Mouse (Mus musculus) heart, embryonic 10.5 days (tissue): Measurements from ENCODE around the gene Cpe. TPM values are rescaled to one million over a fixed set of nuclear protein-coding genes. Genes with fewer than 3 reads are reported as not detected.

ENCODE experiments used
- DNase-seq: peaks from one replicate; pipeline ENCODE4 v3.0.0-alpha.2; 2017; ENCODE audit warnings: low spot score
- H3K27ac ChIP-seq: fragments of 300-500 bp; sonication (generic); 2 replicates; pipeline ENCODE4 v1.5.1; 2016; ENCODE audit warnings: mild to moderate bottlenecking
- H3K27me3 ChIP-seq: fragments of 300-500 bp; sonication (generic); 2 replicates; pipeline ENCODE4 v1.6.1; 2016; ENCODE audit warnings: mild to moderate bottlenecking; ENCODE audit not compliant: poor library complexity, insufficient read depth, severe bottlenecking
- H3K36me3 ChIP-seq: fragments of 300-500 bp; sonication (generic); 2 replicates; pipeline ENCODE4 v1.6.1; 2016; ENCODE audit warnings: mild to moderate bottlenecking, moderate library complexity
- H3K4me1 ChIP-seq: fragments of 300-500 bp; sonication (generic); 2 replicates; pipeline ENCODE4 v1.6.1; 2016; ENCODE audit warnings: mild to moderate bottlenecking
- H3K4me3 ChIP-seq: fragments of 300-500 bp; sonication (generic); 2 replicates; pipeline ENCODE4 v1.5.1; 2016; ENCODE audit warnings: mild to moderate bottlenecking, moderate library complexity
- H3K9me3 ChIP-seq: fragments of 300-500 bp; sonication (generic); 2 replicates; pipeline ENCODE4 v1.6.1; 2016; ENCODE audit warnings: mild to moderate bottlenecking, moderate library complexity
- WGBS: fragments of 180-500 bp; shearing (Covaris S2); methylation state at CpG from one replicate; pipeline ENCODE4 v1.1.7; 2016; 5-methylcytosine and 5-hydroxymethylcytosine counted together
- polyA plus RNA-seq: library from polyadenylated mRNA; unstranded; fragments of >200 nt; fragmentation: Nextera tagmentation; extraction: Ambion mirVana; gene quantifications from 2 replicates; pipeline ENCODE4 v1.2.1, GENCODE M21; 2016

The Cpe gene
- polyA plus RNA-seq, 1 experiment from 2014 or later, result 67.0 TPM

DNA sequence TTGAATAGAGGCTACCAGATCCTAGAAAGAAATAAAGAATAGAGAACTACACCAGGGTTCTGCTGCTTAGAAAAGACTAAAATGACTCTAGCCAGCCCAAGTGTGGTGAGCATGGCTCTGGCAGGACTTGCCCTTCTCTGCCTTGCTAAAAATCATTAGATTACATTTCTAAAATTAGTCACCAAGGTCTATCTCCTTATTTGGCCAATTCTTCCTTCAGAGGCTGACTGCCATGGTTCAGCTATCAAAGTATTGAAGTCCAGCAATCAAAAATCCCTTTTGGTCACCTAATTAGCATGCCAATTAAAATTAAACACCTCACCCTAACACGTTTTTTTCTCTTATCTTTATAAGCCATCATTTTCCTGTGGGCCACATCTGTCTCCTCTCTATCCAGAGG is 18.7 kb upstream of the Cpe start:
- 0 out of 2 replicates have a peak overlapping the region, but pooled peaks have one; percentile 22 for H3K27ac ChIP-seq
- no peaks in the 10 kb centered on the region for H3K4me1 ChIP-seq
- H3K9me3 ChIP-seq, result no peaks in the 10 kb centered on the region
- H3K36me3 ChIP-seq, result peaks cover 7% of the 10 kb centered on the region
- H3K27me3 ChIP-seq, result no peaks in the 10 kb centered on the region
- WGBS, result 29% methylated on average over 1 of the region's 1 CpGs
- DNase-seq, result no peak
- no peak overlapping the region for H3K4me3 ChIP-seq

DNA sequence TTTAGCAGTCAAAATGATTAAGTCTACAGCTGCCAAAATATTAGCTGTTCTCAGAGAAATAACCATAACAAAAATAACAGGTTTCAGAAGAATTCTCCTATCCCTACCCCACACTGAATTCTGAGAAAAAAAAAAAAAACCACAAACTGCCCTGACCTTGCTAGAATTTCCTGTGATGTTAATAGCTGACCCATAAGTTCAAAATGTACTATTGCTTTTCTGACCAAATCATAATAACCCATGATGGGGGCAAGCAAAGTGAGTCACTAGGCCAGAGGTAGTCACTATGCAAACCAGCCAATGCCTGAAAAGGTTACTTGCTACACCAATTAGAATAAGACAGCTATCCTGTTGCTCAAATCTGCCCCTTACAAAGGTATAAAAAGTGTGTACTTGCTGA is 14.6 kb upstream of the Cpe start:
- Histone ChIP-seq H3K36me3 (no peaks in the 10 kb centered on the region), H3K4me1 (no peaks in the 10 kb centered on the region), H3K27me3 (no peaks in the 10 kb centered on the region), H3K9me3 (no peaks in the 10 kb centered on the region), H3K4me3 (no peak overlapping the region), H3K27ac (no peak overlapping the region)
- DNase-seq, result no peak

DNA sequence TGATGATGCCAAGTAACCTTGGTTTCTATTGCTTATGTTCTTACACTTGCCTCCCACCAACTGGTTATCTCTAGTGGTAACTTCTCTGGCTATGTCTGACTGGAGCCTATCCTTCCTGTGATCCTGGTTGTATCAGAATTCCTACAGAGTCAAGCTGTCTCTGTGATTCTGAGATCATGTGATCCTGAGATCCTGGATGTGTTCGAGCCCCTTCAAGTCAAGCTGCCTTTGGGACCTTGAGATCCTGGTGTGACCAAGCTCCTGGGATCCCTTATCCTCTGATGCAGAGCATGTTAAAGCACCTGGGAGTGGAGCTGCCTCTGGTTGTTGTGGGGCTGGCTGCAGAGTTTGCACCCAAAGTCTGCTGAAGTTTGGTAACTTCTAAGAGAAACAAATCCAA is 10.3 kb upstream of the Cpe start:
- H3K4me1 ChIP-seq, result no peaks in the 10 kb centered on the region
- no peaks in the 10 kb centered on the region for H3K27me3 ChIP-seq
- DNase-seq, result no peak

DNA sequence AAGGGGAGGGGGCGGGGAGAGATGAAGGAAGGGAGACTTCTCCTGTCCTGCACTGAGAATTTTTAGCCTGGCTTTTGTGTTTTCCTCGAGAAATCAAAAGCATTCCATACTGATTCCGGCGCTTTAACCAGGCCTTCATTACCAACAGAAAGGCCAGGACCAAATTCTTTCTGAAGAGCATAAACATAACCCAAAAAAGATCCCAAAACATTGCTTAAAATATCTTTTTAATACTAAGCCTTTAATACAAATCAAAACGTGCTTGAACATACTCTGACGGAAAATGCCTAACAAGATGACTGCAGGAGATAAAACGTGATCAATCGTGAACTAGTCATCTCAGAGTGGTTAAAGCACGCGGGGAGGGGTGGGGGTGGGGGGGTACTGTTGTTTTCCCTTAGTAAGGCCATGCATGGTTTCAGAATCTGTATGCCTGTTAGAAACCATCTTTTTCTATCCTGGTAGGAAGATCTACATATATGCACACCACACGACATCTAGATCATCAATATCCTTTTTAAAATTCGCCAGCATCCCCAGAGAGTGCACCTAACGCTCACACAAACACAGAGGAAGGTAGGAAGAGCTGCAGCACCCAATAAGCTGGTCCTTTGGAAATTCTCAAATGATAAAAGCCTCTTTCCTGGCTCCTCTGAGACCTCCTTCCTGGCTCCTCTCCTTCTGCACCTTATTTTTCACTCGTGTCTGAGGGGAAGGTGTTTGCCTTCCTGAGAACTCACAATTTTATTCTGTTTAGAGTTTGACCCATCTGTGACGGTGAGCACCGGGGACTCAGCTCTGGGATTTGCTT is 1.1 kb downstream of the Cpe start:
- Histone ChIP-seq H3K27ac (peak overlapping the region; percentile 95), H3K27me3 (peaks cover 12% of the 10 kb centered on the region; the same call in 1 of the 2 replicates), H3K4me1 (peaks cover 15% of the 10 kb centered on the region), H3K9me3 (no peaks in the 10 kb centered on the region), H3K36me3 (no peaks in the 10 kb centered on the region), H3K4me3 (peak overlapping the region; percentile 85)
- no peak for DNase-seq
- 13% methylated on average over 16 of the region's 16 CpGs for WGBS

More for the DNA sequence above, 10.3 kb upstream of the Cpe start:
- H3K27ac ChIP-seq, result no peak overlapping the region
- H3K4me3 ChIP-seq, result no peak overlapping the region
- no peaks in the 10 kb centered on the region for H3K9me3 ChIP-seq
- WGBS, result 74% methylated on average over 1 of the region's 1 CpGs
- H3K36me3 ChIP-seq, result no peaks in the 10 kb centered on the region

DNA sequence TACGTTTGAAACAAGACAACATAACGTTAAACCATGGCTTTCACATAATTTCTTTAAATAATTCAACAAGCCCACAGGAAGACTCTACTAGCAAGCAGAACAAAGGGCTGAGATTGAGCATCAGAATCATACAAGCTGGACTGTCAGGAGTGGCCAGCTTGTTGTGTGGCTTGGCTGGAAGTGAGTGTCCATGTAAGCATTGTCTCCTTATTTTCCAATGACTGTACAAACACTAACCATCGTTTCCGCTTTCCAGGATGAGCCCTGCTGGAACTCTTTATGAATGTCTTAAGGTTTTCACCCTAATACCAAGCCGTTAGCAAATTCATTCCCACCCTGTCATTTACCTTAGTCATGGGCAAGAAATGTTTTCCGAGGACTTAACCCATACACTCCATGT is 2.0 kb downstream of the Cpe start:
- no peak overlapping the region for H3K4me3 ChIP-seq
- no peak for DNase-seq

DNA sequence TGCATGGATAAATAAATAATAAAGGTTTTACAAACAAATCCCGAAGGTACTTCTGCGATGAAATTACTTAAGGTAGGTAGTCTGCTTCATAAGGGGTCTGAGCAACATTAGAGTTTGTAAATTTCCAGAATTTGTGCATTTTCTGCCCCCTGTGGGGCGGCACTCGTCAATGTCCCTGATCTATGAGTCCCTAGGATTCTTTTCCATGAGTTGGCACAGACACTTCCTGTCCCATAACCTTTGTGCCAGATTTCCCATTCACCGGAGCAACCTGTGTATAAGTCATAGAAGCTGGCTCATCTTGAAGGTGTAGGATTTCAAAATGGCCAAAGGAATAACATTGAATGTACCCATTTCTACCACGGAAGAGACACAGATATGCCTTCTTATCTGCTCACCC is 2.5 kb downstream of the Cpe start:
- Histone ChIP-seq H3K36me3 (no peaks in the 10 kb centered on the region), H3K9me3 (no peaks in the 10 kb centered on the region), H3K27ac (no peak overlapping the region), H3K27me3 (peaks cover 12% of the 10 kb centered on the region; the same call in 1 of the 2 replicates), H3K4me1 (peaks cover 15% of the 10 kb centered on the region), H3K4me3 (no peak overlapping the region)
- WGBS, result 82% methylated on average over 6 of the region's 6 CpGs
- DNase-seq, result no peak

More for the DNA sequence above, 2.0 kb downstream of the Cpe start:
- 87% methylated on average over 6 of the region's 6 CpGs for WGBS
- Histone ChIP-seq H3K9me3 (no peaks in the 10 kb centered on the region), H3K36me3 (no peaks in the 10 kb centered on the region), H3K4me1 (peaks cover 15% of the 10 kb centered on the region), H3K27ac (no peak overlapping the region), H3K27me3 (peaks cover 12% of the 10 kb centered on the region; the same call in 1 of the 2 replicates)

DNA sequence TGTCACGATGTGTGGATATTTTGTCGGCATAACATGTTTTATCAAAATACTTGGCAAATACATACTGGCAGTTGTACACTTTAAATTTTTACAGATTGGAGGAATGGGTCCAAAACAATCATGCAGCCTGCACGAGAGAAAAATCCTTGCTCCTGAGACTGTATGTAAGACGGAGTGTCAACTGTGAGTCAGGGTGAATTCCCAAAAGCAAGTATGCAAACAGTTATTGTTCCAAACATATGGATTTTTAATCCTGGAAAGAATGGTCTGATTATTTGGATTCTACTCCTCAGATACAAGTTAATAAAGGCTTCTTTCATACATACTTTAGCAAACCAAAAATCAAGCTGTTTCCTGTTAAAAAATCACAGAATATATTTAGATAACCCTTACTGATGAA is 4.1 kb downstream of the Cpe start:
- no peak for DNase-seq
- Histone ChIP-seq H3K27me3 (0 out of 2 replicates have a peak, but pooled peaks cover 2% of the 10 kb centered on the region), H3K36me3 (no peaks in the 10 kb centered on the region), H3K9me3 (no peaks in the 10 kb centered on the region), H3K27ac (no peak overlapping the region), H3K4me1 (peaks cover 15% of the 10 kb centered on the region), H3K4me3 (no peak overlapping the region)
- 86% methylated on average over 4 of the region's 4 CpGs for WGBS

DNA sequence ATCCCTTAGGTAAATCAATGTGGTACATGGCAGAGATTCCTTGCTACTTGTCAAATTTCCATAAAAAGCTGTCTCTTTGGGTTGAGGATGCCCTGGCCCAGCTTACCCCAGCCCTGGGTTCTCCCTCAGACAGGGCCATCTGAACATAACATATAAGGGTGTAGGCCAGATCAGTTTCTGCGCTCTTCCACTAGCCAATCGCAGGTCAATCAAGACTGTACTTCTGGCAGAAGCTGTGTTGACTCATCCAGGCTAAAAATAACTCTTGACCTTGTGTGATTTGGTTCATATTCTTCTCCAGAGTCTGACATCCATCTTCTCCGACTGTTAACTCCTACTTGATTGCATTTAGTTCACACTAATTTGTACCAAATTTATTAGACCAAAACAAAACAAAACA is 4.7 kb downstream of the Cpe start:
- 36% methylated on average over 3 of the region's 3 CpGs for WGBS
- Histone ChIP-seq H3K4me3 (no peak overlapping the region), H3K36me3 (no peaks in the 10 kb centered on the region), H3K4me1 (peaks cover 15% of the 10 kb centered on the region), H3K9me3 (no peaks in the 10 kb centered on the region), H3K27me3 (no peaks in the 10 kb centered on the region), H3K27ac (peak overlapping the region; percentile 52)
- DNase-seq, result no peak

DNA sequence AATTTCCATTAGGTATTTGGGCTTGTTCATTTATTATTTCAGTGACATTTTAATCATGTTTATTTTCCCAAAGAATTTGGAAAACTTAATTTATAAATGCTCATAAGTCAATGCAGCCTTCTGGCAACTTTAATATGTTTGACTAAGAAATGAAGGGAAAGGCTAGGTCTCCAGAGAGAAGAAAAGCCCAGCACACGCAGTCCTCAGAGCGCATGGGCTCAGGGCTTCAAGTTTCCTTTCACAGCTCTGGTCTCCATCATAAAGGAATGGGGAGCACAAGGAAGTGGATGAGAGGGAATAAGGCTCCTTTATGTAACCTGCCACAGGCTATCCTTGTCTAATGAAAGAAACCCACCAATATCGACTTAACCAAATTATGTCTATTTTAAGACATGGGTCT is 10.4 kb downstream of the Cpe start:
- Histone ChIP-seq H3K4me3 (no peak overlapping the region), H3K4me1 (no peaks in the 10 kb centered on the region), H3K27me3 (no peaks in the 10 kb centered on the region), H3K27ac (no peak overlapping the region), H3K36me3 (no peaks in the 10 kb centered on the region), H3K9me3 (no peaks in the 10 kb centered on the region)
- WGBS, result 93% methylated on average over 3 of the region's 3 CpGs
- DNase-seq, result no peak

DNA sequence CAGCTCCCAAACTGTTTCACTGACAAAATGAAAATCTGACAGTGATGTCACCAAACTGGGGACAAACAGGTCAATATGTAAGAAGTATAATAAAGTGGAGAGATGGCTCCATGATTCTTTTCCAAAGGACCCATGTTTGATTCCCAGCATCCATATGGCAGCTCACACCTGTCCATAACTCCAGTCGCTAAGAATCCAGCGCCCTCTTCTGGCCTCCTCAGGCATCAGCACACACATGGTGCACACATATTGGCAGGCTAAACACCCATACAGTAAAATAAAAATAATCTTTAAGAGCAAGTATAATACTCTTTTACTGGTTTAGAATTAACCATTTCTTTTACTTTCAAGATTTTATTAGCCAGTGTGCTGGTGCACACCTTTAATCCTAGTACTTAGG is 16.5 kb downstream of the Cpe start:
- Histone ChIP-seq H3K27ac (no peak overlapping the region), H3K4me1 (no peaks in the 10 kb centered on the region), H3K27me3 (no peaks in the 10 kb centered on the region), H3K9me3 (no peaks in the 10 kb centered on the region), H3K36me3 (no peaks in the 10 kb centered on the region), H3K4me3 (no peak overlapping the region)
- DNase-seq, result no peak
- 65% methylated on average over 2 of the region's 2 CpGs for WGBS

DNA sequence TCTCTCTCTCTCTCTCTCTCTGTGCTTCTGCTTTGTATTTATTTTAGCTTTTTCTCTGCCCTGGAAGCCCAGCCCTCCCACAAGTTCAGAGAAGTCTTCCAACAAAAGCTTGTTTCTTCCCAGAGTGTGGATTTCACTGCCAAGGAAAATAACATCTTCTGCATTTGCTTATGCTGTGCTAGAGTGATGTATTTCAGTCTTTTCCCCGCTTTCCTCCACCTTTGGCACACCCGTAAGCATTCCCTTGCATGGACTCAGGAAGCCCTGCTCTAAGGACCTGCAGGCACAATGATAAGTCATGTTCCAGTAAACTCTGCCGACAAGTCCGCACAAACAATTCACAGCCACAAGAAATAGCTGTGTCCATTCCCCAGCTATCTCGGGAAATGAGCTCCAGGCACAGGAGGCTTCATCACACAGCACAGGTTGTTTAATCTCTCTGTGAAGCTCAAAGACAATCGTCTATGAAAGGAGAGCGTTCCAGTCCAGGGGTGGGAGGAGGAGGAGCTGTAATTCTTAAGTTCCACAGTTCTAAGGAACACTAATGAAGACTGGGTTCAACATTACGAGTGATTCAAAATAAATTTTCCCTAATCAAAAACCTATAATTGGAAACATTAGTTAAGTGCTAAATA is 17.8 kb downstream of the Cpe start:
- Histone ChIP-seq H3K27me3 (no peaks in the 10 kb centered on the region), H3K27ac (no peak overlapping the region), H3K4me1 (no peaks in the 10 kb centered on the region), H3K4me3 (no peak overlapping the region), H3K36me3 (no peaks in the 10 kb centered on the region), H3K9me3 (no peaks in the 10 kb centered on the region)
- DNase-seq, result no peak
- 71% methylated on average over 8 of the region's 8 CpGs for WGBS

DNA sequence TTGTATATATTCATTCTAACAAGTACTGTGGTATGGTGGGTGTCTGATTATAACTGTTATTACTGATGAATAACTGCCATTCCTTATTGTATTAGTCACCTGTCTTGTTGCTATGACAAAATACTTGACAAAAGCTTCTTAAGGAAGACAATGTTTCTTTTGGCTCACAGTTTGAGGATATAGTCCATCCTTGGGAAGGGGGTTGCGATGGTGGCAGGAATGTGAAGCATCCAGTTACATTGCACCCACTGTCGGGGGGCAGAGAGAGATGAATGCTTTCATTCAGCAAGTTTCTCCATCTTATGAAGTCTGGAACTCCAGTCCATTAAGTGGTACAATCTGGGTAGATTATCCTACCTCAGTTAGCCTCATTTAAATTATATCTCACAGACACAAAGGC is 19.9 kb downstream of the Cpe start:
- no peaks in the 10 kb centered on the region for H3K36me3 ChIP-seq
- H3K9me3 ChIP-seq, result no peaks in the 10 kb centered on the region
- no peak overlapping the region for H3K4me3 ChIP-seq
- H3K27ac ChIP-seq, result no peak overlapping the region
- WGBS, result 68% methylated on average over 2 of the region's 2 CpGs
- no peaks in the 10 kb centered on the region for H3K4me1 ChIP-seq
- DNase-seq, result no peak
- H3K27me3 ChIP-seq, result no peaks in the 10 kb centered on the region

DNA sequence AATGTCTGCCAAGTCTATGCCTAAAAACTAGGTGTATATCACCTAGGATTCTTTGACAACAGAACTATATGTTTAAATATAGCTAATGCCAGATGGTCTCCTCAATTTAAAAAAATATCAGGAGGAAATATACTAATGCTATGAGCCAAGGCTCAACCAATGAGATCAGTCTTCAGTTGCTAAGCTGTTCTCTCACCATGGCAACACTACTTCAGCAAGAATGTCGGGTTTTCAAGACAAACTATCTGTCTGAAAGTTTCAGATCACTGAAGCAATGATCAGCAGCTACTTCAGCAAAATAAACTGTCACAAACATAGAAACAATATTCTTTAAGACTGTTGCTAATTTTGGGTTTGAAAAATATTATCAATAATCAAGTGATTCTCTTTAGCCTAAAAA is 20.9 kb downstream of the Cpe start:
- Histone ChIP-seq H3K4me1 (no peaks in the 10 kb centered on the region), H3K27ac (no peak overlapping the region), H3K27me3 (no peaks in the 10 kb centered on the region), H3K9me3 (no peaks in the 10 kb centered on the region), H3K4me3 (no peak overlapping the region), H3K36me3 (no peaks in the 10 kb centered on the region)
- WGBS, result 51% methylated on average over 1 of the region's 1 CpGs
- DNase-seq, result no peak
